In the genomic region with DNA sequence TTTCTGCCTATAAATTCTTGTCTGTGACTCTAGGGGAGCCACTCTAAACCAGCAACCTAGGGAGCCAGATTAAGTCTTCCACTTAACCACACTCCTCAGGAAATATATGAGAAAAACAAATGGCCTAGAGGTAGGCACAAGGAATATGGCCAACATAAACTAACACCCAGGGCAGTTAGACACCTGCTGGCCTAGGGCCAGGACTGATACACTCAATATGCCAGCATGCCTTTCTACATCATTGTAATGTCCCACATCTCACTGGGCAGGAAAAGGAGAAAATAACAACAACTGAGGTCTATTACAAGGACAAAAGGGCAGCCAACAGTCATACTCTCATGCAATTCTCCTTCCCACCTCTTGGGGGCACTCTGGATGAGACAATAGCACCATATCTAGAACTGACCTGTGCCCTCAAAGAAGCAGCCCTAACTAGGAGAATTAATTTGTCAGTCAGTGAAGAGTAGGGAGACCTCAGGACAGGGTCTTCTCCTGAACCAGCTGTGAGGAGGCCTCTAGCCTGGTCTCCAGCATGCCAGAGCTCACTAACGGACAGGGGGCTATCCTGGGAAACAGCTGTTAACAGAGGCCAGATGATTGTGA, we compare ENCODE assay signal across 9 mouse cellular contexts. TPM values are rescaled to one million over a fixed set of nuclear protein-coding genes. Genes with fewer than 3 reads are reported as not detected.
DNase-seq lines count a peak whose midpoint lies in the region; ATAC-seq and TF ChIP-seq lines count a peak whose summit lies in the region.
"Had no signal": no experiment of that assay in that cellular context is flagged by ENCODE, and none has a peak within 500 bp of the region (broad histone marks: within the 10 kb centered on the region; RNA-seq: fewer than 3 reads in every experiment).

No protein-coding gene starts in this region.

- no peaks in the 10 kb centered on the region for H3K9me3 ChIP-seq in megakaryocyte, embryonic 14.5 days
- no peaks in the 10 kb centered on the region for H3K9me3 ChIP-seq in heart, embryonic 15.5 days (replicated peaks)
- H3K9me3 ChIP-seq: liver, embryonic 15.5 days had no signal

- H3K9ac ChIP-seq in heart, embryonic 15.5 days: no peak overlapping the region
- H3K9ac ChIP-seq: liver, embryonic 15.5 days had no signal

- 67% methylated on average over 1 of the region's 1 CpGs for WGBS in heart, embryonic 15.5 days
- 86% methylated on average over 1 of the region's 1 CpGs for WGBS in small intestine, adult 2 months

- peak; percentile 51 for TF ChIP-seq CTCF in gastrocnemius, adult 2 months (IDR thresholded peaks at IDR 0.05)
- peak; percentile 39; the same call in 1 of the 2 replicates for TF ChIP-seq CTCF in small intestine, adult 2 months (IDR thresholded peaks at IDR 0.05; ENCODE audit: extremely low read depth, insufficient read length, insufficient replicate concordance, low read depth, low read length)

- H3K4me2 ChIP-seq in heart, embryonic 15.5 days: no peak overlapping the region
- H3K4me2 ChIP-seq: liver, embryonic 15.5 days had no signal

- no peak for TF ChIP-seq POLR2A in small intestine, adult 2 months (IDR thresholded peaks at IDR 0.05; ENCODE audit: low read depth, low read length)

- H3K4me3 ChIP-seq in gastrocnemius, adult 2 months: no peak overlapping the region
- peak overlapping the region; percentile 78 for H3K4me3 ChIP-seq in megakaryocyte, embryonic 14.5 days (replicated peaks)
- H3K4me3 ChIP-seq in heart, embryonic 15.5 days: no peak overlapping the region
- no peak overlapping the region for H3K4me3 ChIP-seq in small intestine, adult 2 months (ENCODE audit: low read depth, low read length)
- H3K4me3 ChIP-seq: liver, embryonic 15.5 days had no signal

- H3K27ac ChIP-seq in gastrocnemius, adult 2 months: peak overlapping the region; percentile 96
- H3K27ac ChIP-seq in heart, embryonic 15.5 days: peak overlapping the region; percentile 98
- no peak overlapping the region for H3K27ac ChIP-seq in small intestine, adult 2 months (ENCODE audit: insufficient read depth, low read depth, low read length)
- H3K27ac ChIP-seq: liver, embryonic 15.5 days had no signal

- intact Hi-C loops in gastrocnemius, adult 2 months (cut with DNase I): loop anchor here (10.0 kb wide), 1 partner anchor 202 kb away; the partner anchor contains the start of gene Inafm2

- peaks cover 81% of the 10 kb centered on the region for H3K4me1 ChIP-seq in megakaryocyte, embryonic 14.5 days
- H3K4me1 ChIP-seq in heart, embryonic 15.5 days (replicated peaks): peaks cover 95% of the 10 kb centered on the region
- H3K4me1 ChIP-seq in small intestine, adult 2 months (ENCODE audit: control insufficient read depth, insufficient read depth, insufficient read length, low read length): peaks cover 50% of the 10 kb centered on the region

- peaks cover 20% of the 10 kb centered on the region for H3K27me3 ChIP-seq in megakaryocyte, embryonic 14.5 days (replicated peaks)
- H3K27me3 ChIP-seq in heart, embryonic 15.5 days: no peaks in the 10 kb centered on the region
- H3K27me3 ChIP-seq in small intestine, adult 2 months (ENCODE audit: control insufficient read depth, insufficient read depth, low read length): no peaks in the 10 kb centered on the region

- no peak for ATAC-seq in megakaryocyte, adult 5-6 weeks (ENCODE audit: poor library complexity, severe bottlenecking)
- no peak for ATAC-seq in heart, embryonic 15.5 days (replicated peaks; ENCODE audit: insufficient number of reproducible peaks, insufficient read depth, low FRiP score, low read depth)

- DNase-seq in gastrocnemius, adult 2 months: no peak
- DNase-seq in gastrocnemius, adult 8-10 months (ENCODE audit: low spot score in 2 of 2): no peak
- DNase-seq in layer of hippocampus, adult 9-11 months: no peak
- no peak for DNase-seq in spleen, postnatal 10 days (ENCODE audit: low spot score in 2 of 2)

- peaks cover 6% of the 10 kb centered on the region for H3K36me3 ChIP-seq in megakaryocyte, embryonic 14.5 days (replicated peaks; ENCODE audit: low read length)
- H3K36me3 ChIP-seq in heart, embryonic 15.5 days: no peaks in the 10 kb centered on the region
- H3K36me3 ChIP-seq in small intestine, adult 2 months (ENCODE audit: control insufficient read depth, insufficient read depth, low read length): no peaks in the 10 kb centered on the region
- H3K36me3 ChIP-seq: liver, embryonic 15.5 days had no signal

RNA-seq across cellular contexts. Expression of gene Bmf, which starts 6.4 kb away (rescaled TPM):
- total RNA-seq in gastrocnemius, adult 2 months (2021): 1 to 10 TPM; 3.3 to 6.2 TPM
- 1 to 10 TPM; 1.6 to 4.7 (median 1.9) TPM for total RNA-seq in gastrocnemius, adult 8-10 months (2022)
- 6.3 and 11.4 TPM in 2 replicates for polyA plus RNA-seq in megakaryocyte, embryonic 14.5 days (2012; ENCODE audit: insufficient read depth, low replicate concordance)
- 8.8 and 12.4 TPM in 2 replicates for total RNA-seq in megakaryocyte, adult 5-6 weeks (2015)
- total RNA-seq in megakaryocyte, adult 5-6 weeks (2017): 9.7 and 11.5 TPM in 2 replicates
- polyA plus RNA-seq in heart, embryonic 15.5 days (2015; fragmentation: Nextera tagmentation; extraction: Ambion mirVana): 1.9 and 3.8 TPM in 2 replicates
- polyA plus RNA-seq in small intestine, adult 2 months (2012; rRNA removed): 4.1 and 10.3 TPM in 2 replicates

RNA-seq across cellular contexts. Expression of gene Bub1b, which starts 54.9 kb away (rescaled TPM):
- total RNA-seq in gastrocnemius, adult 2 months (2021): under 1 TPM; 0.25 to 0.38 TPM
- total RNA-seq in gastrocnemius, adult 8-10 months (2022): under 1 TPM in 2 of 4 experiments, not detected in 2; 0.13 to 0.38 TPM
- polyA plus RNA-seq in megakaryocyte, embryonic 14.5 days (2012; ENCODE audit: insufficient read depth, low replicate concordance): 1.9 and 5.4 TPM in 2 replicates
- total RNA-seq in megakaryocyte, adult 5-6 weeks (2015): 48.8 and 63.4 TPM in 2 replicates
- 139 TPM in 2 replicates for total RNA-seq in megakaryocyte, adult 5-6 weeks (2017)
- 56.7 and 74.8 TPM in 2 replicates for polyA plus RNA-seq in heart, embryonic 15.5 days (2015; fragmentation: Nextera tagmentation; extraction: Ambion mirVana)
- polyA plus RNA-seq in small intestine, adult 2 months (2012; rRNA removed): 2.2 and 4.1 TPM in 2 replicates

Comparison
In these comparisons a context has a peak if more than half of its experiments do, and no peak if none do; other contexts are left out.
1. RNA of gene Bub1b, which starts 54.9 kb away (total RNA-seq): 48.8 to 139 TPM in megakaryocyte, adult 5-6 weeks; 0.25 to 0.38 TPM in gastrocnemius, adult 2 months and 0.13 to 0.38 TPM in gastrocnemius, adult 8-10 months; every median in the first group is over 10 times any median in the second.